Mouse (Mus musculus): ENCODE data around the gene S1pr1. TPM values are rescaled to one million over a fixed set of nuclear protein-coding genes. Genes with fewer than 3 reads are reported as not detected.

S1pr1 gene
- polyA plus RNA-seq (2014; fragmentation: Illumina TruSeq; extraction: RNeasy Lipid Tissue Mini Kit (QIAGEN cat#74804); ENCODE audit: low replicate concordance) = 16.6 TPM

GRCm38 (mm10) chr3:115714671-115715651 is at the start of gene S1pr1:
S1pr1 (minus strand) TSS chr3:115715072.

Other genes with a start within 250 kb of the S1pr1 start
- gene Dph5, start 172.8 kb upstream of the S1pr1 start, polyA plus RNA-seq (2014; fragmentation: Illumina TruSeq; extraction: RNeasy Lipid Tissue Mini Kit (QIAGEN cat#74804); ENCODE audit: low replicate concordance) = 6.9 TPM